Mouse (Mus musculus): ENCODE results near the gene Fbxw2.
"Not testable (repeated sequence)": the region's sequence is repeated elsewhere in the genome, so short reads cannot be mapped to it uniquely, and the experiment has no call there.

Fbxw2 gene

GRCm38 (mm10) chr2:34812706-34813105 lies 13.4 kb downstream of the Fbxw2 start:
- DNase-seq (ENCODE audit: low read depth) = no peak

DNA sequence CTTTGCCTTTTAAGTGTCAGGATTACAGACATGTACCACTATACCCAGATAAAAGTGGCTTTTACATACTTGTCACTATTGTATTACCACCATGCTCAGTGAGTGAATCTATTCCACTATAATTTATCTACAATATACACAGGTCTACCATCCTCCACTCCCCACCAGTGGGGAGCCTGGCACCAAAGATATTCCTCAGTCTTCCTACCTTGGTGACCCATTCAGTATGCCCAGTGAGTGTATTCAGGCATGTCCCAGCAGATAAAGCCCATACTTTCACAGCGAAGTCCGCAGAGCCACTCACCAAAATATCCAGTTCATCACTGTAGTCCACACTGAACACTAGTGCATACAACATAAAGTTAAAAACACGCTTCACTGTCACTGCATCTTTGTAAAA lies 15.3 kb downstream of the Fbxw2 start:
- DNase-seq (ENCODE audit: low read depth) = no peak

GRCm38 (mm10) chr2:34809568-34809967 lies 16.5 kb downstream of the Fbxw2 start:
- no peak for DNase-seq (ENCODE audit: low read depth)

- no peak for DNase-seq (ENCODE audit: low read depth)
These were observed 18.1 kb downstream of the Fbxw2 start for GRCm38 (mm10) chr2:34808057-34808456.

DNA sequence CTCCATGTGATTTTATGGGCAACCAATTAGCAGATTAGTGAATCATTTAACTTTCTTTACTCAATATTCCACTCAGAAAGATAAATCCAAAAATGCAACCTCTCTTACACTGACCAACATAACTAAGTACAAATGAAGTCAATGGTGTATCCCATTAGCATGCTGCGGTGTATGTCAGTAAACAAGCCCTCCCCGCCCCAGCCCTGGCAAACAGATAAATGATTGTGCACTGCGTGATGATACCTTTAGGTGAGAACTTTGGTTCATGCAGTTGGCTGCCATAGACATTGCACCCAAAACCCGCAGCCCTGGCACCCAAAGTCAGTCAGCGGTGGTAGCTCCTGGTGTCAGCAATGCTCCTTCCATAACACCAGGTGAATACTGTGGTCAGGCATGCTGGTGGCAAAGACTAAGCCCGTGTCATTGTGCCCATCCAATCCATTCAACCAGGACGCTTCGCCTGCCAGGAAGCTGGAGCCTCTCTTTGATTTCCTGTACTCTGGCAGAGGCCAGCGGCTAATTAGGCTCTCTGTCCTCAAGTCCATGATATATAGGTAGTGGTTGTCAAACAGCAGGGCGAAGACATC lies 20.7 kb downstream of the Fbxw2 start:
- DNase-seq (ENCODE audit: low read depth) = no peak

DNA sequence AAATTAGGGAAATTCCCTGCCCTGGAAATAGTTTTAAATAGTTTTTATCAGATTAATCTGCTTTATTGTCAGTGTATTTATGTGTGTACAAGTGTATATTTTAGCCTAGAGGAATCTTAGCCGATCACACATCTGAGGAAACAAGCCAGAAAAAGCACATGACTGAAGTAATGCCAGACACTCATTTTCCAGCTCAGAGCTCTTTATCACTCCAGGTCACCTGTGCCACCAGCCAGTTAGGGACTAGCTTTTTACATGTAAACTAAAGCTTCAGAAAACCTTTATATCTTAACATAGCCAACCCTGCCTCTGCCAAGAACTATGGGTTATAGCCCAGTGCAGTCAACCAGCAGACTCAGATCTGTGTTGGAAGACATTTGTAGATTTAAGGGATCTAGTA lies 21.3 kb downstream of the Fbxw2 start:
- DNase-seq (ENCODE audit: low read depth) = no peak

- no peak for DNase-seq (ENCODE audit: low read depth)
These were observed 21.9 kb downstream of the Fbxw2 start for GRCm38 (mm10) chr2:34804172-34804571.

DNA sequence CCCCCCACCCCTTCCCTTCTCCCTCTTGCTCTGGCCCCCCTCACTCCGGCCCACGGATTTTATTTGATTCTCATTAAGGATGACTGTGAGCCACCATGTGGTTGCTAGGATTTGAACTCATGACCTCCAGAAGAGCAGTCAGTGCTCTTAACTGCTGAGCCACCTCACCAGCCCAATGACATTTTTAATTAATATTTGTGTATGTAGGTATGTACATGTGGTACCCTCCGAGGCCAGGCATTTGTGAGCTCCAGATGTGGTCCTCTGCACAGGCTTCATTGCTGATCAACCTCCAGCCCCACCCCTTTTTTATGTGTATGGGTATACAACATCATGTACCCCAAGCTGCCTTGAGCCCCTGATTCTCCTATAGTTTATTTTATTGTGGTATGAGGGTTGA lies 22.4 kb downstream of the Fbxw2 start:
- no peak for DNase-seq (ENCODE audit: low read depth)

DNA sequence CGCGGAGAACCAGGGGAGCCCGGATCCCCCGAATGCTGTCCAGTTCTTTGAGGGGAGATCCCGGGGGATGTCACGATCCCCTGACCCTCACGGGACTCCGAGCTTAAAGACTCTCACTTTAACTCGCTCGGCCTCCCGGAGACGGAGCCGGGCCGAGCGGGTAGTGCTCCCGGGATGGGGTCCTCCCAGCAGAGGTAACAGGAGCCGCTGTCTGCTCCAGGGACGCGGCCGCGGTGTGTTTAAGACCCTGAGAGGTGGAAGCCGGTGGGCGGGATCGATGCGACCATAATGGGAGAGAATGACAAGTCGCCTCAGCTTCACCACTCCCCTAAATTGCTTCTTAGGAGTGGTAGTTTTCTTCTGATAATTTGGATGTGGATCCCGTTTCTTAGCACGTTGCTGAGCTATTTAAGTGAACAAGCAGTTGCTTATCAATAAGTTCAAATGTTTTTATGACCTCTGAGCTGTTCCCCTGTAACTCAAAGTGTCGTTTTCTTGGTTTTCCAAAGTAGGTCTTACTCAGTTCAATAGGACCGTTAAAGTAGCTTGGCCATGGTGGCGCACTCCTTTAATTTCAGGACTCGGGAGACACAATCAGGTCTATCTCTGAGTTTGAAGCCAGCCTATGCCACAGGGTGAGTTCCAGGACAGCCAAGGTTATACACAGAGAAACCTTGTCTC lies 23.4 kb downstream of the Fbxw2 start:
- DNase-seq (ENCODE audit: low read depth) = peak; percentile 62

GRCm38 (mm10) chr2:34801516-34802482 lies 24.3 kb downstream of the Fbxw2 start:
- DNase-seq (ENCODE audit: low read depth) = peak; percentile 99

GRCm38 (mm10) chr2:34800371-34800770 lies 25.7 kb downstream of the Fbxw2 start:
- DNase-seq (ENCODE audit: low read depth) = no peak

- DNase-seq (ENCODE audit: low read depth) = peak; percentile 90
These were observed 26.5 kb downstream of the Fbxw2 start, which contains the start of gene Rabepk for GRCm38 (mm10) chr2:34799357-34800256. Rabepk (minus strand) TSS chr2:34799912.

GRCm38 (mm10) chr2:34795426-34795825 lies 30.7 kb downstream of the Fbxw2 start:
- no peak for DNase-seq (ENCODE audit: low read depth)

DNA sequence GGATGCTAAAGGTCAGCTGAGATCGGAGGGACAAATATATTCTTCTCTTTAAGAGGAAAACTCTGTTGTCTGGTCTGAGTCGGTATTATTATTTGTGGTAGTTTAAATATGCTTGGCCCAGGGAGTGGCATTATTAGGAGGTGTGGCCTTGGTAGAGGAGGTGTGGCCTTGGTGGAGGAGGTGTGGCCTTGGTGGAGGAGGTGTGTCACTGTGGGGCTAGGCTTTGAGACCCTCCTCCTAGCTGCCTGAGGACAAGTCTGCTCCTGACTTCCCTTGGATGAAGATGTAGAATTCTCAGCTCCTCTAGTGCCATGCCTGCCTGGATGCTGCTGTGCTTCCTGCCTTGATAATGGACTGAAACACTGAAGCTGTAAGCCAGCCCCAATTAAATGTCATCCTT lies 31.6 kb downstream of the Fbxw2 start:
- no peak for DNase-seq (ENCODE audit: low read depth)

- not testable (repeated sequence) for DNase-seq (ENCODE audit: low read depth)
These were observed 33.6 kb downstream of the Fbxw2 start for GRCm38 (mm10) chr2:34792543-34792942.

DNA sequence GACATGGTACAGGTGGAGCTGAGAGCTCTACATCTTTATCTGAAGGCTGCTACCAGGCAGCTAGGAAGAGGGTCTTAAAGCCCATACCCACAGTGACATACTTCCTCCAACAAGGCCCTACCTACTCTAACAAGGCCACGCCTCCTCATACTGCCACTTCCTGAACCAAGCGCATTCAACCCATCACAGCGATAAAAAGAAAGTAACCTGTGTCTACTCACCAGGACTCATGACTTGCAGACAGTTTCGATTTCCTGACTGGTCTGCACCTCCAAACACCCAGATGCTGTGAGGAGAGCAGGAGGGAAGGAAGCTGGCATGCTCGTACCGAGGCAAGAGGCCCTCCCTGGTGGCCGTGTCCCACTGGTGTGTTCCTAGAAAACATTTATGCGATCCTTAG lies 35.8 kb downstream of the Fbxw2 start:
- DNase-seq (ENCODE audit: low read depth) = peak; percentile 89

DNA sequence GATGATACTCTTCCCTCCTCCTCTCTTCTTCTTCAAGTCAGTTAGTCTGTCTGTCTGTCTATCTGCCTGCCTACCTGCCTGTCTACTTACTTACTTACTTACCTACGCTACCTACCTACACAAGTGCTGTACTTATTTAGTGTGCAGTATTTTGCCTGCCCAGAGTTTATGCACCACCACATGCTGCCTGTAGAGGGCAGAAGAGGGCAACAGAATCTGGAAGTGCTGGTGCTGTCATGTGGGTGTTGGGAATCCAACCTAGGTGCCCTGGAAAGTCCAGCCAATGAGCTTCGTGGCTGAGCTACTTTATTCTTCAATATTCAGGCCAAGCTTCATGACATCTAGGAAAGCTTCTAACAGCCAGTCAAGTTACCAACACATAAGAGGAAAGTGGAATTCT lies 42.0 kb downstream of the Fbxw2 start:
- DNase-seq (ENCODE audit: low read depth) = peak; percentile 86

- DNase-seq (ENCODE audit: low read depth) = no peak
These were observed 42.8 kb downstream of the Fbxw2 start for GRCm38 (mm10) chr2:34783064-34784020.

- peak; percentile 43 for DNase-seq (ENCODE audit: low read depth)
These were observed 48.8 kb downstream of the Fbxw2 start for GRCm38 (mm10) chr2:34777237-34777868.

- DNase-seq (ENCODE audit: low read depth) = peak; percentile 37
These were observed 51.6 kb downstream of the Fbxw2 start for GRCm38 (mm10) chr2:34774493-34774892.

Data from naive thymus-derived CD4-positive, alpha-beta T cell, adult 2 months (primary cell).